9 mouse cellular contexts compared by ENCODE assay signal in the genomic region with DNA sequence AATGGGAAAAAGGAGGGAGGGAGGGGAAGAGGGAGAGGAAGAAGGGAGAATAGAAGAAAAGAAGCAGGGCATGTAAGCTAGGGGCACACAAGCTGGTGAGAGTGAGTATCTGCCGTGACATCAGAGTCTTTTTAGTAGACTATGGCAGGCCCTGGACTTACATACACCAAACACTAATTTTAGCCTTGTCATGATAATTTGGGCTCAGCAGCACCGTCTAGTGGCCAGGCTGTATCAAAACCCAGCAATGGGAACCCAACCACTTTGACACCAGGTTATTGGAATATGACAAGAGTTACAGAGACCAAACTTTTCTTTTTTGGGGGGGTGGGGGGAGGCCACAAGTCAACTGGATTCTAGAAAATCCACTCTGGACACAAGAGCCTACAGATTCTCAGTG. TPM values are rescaled to one million over a fixed set of nuclear protein-coding genes. Genes with fewer than 3 reads are reported as not detected.
DNase-seq lines count a peak whose midpoint lies in the region; ATAC-seq and TF ChIP-seq lines count a peak whose summit lies in the region.
"Had no signal": no experiment of that assay in that cellular context is flagged by ENCODE, and none has a peak within 500 bp of the region (broad histone marks: within the 10 kb centered on the region; RNA-seq: fewer than 3 reads in every experiment).

No protein-coding gene starts in this region.

- H3K9ac ChIP-seq in heart, postnatal 0 days (replicated peaks; ENCODE audit: low read depth, low read length) = no peak overlapping the region
- H3K9ac ChIP-seq in midbrain, embryonic 15.5 days = no peak overlapping the region
- H3K9ac ChIP-seq: embryonic facial prominence, embryonic 13.5 days had no signal

- H3K4me3 ChIP-seq in heart, postnatal 0 days (ENCODE audit: low read depth, low read length) = no peak overlapping the region
- H3K4me3 ChIP-seq in midbrain, embryonic 15.5 days = no peak overlapping the region
- H3K4me3 ChIP-seq: embryonic facial prominence, embryonic 13.5 days had no signal

- peak; percentile 67 for DNase-seq in heart, postnatal 0 days (ENCODE audit: low spot score)
- no peak for DNase-seq in heart, adult 8-10 months (ENCODE audit: low spot score)
- DNase-seq in testis, postnatal 10 days (ENCODE audit: low spot score) = peak; percentile 70
- no peak for DNase-seq in testis, postnatal 14 days (ENCODE audit: low spot score)
- DNase-seq in c-Kit-positive CD71-positive TER-119-negative erythroid progenitor cells, embryonic 14.5 days (ENCODE audit: low read depth) = peak; percentile 4
- peak; percentile 32 to 48 for DNase-seq in lung, adult 18-20 months

- H3K4me1 ChIP-seq in heart, postnatal 0 days (ENCODE audit: control insufficient read depth, insufficient read depth) = no peaks in the 10 kb centered on the region
- no peaks in the 10 kb centered on the region for H3K4me1 ChIP-seq in midbrain, embryonic 15.5 days

- no peak for ATAC-seq in heart, postnatal 0 days (ENCODE audit: insufficient read depth, low read depth)
- ATAC-seq in inflammation-experienced regulatory T-cells, adult 6 months = no peak
- ATAC-seq in midbrain, embryonic 15.5 days (replicated peaks) = no peak

- no peak overlapping the region for H3K27ac ChIP-seq in heart, postnatal 0 days (ENCODE audit: low read depth)
- no peak overlapping the region for H3K27ac ChIP-seq in midbrain, embryonic 15.5 days

- no peaks in the 10 kb centered on the region for H3K36me3 ChIP-seq in heart, postnatal 0 days (replicated peaks; ENCODE audit: control insufficient read depth, insufficient read depth, low read length)
- no peaks in the 10 kb centered on the region for H3K36me3 ChIP-seq in midbrain, embryonic 15.5 days (replicated peaks)
- H3K36me3 ChIP-seq: embryonic facial prominence, embryonic 13.5 days had no signal

- WGBS in heart, postnatal 0 days = 13% methylated on average over 2 of the region's 2 CpGs
- 42% methylated on average over 2 of the region's 2 CpGs for WGBS in midbrain, embryonic 15.5 days

- peak; percentile 77 for TF ChIP-seq CTCF in heart, postnatal 0 days (IDR thresholded peaks at IDR 0.05; ENCODE audit: low read depth)

- no peaks in the 10 kb centered on the region for H3K27me3 ChIP-seq in heart, postnatal 0 days (ENCODE audit: control insufficient read depth, insufficient read depth, low read length)
- H3K27me3 ChIP-seq in midbrain, embryonic 15.5 days (replicated peaks) = no peaks in the 10 kb centered on the region
- H3K27me3 ChIP-seq: embryonic facial prominence, embryonic 13.5 days had no signal

- TF ChIP-seq EP300 in heart, postnatal 0 days (IDR thresholded peaks at IDR 0.05; ENCODE audit: low read depth) = no peak

- no peak overlapping the region for H3K4me2 ChIP-seq in heart, postnatal 0 days (ENCODE audit: low read depth, low read length)
- H3K4me2 ChIP-seq in midbrain, embryonic 15.5 days = no peak overlapping the region
- H3K4me2 ChIP-seq: embryonic facial prominence, embryonic 13.5 days had no signal

- H3K9me3 ChIP-seq in heart, postnatal 0 days (replicated peaks; ENCODE audit: control insufficient read depth, low read length) = no peaks in the 10 kb centered on the region
- no peaks in the 10 kb centered on the region for H3K9me3 ChIP-seq in midbrain, embryonic 15.5 days
- H3K9me3 ChIP-seq: embryonic facial prominence, embryonic 13.5 days had no signal

RNA-seq across cellular contexts. Expression of a gene that starts 57.0 kb away (rescaled TPM):
- total RNA-seq in heart, postnatal 0 days (2014; rRNA removed; ENCODE audit: low replicate concordance) = 148 TPM in 2 replicates
- polyA plus RNA-seq in heart, postnatal 0 days (2015; fragmentation: Nextera tagmentation; extraction: Ambion mirVana) = 92.5 and 94.9 TPM in 2 replicates
- 100 to 1,000 TPM; 193 to 248 (median 231) TPM for total RNA-seq in heart, adult 8-10 months (2022)
- polyA plus RNA-seq in inflammation-experienced regulatory T-cells, adult 6 months (2017; shearing (Covaris generic)) = not detected
- polyA plus RNA-seq in midbrain, embryonic 15.5 days (2015; fragmentation: Nextera tagmentation; extraction: Ambion mirVana) = not detected in 2 replicates

Comparison
In these comparisons a context has a peak if more than half of its experiments do, and no peak if none do; other contexts are left out.
1. DNase-seq: peak in heart, postnatal 0 days (single experiment), testis, postnatal 10 days (single experiment), c-Kit-positive CD71-positive TER-119-negative erythroid progenitor cells, embryonic 14.5 days (single experiment) and lung, adult 18-20 months (2 of 2); none in heart, adult 8-10 months (single experiment) and testis, postnatal 14 days (single experiment).
2. RNA of a gene that starts 57.0 kb away (polyA plus RNA-seq): 92.5 to 94.9 TPM in heart, postnatal 0 days; not detected in inflammation-experienced regulatory T-cells, adult 6 months and not detected in midbrain, embryonic 15.5 days; every median in the first group is over 10 times any median in the second.